Mouse (Mus musculus) stomach, postnatal 0 days (tissue): ENCODE results near the gene Kif1b. TPM values are rescaled to one million over a fixed set of nuclear protein-coding genes. Genes with fewer than 3 reads are reported as not detected.

ENCODE experiments used
- ATAC-seq: fragments of 200-750 bp; cut with Nextera tagmentation; 2 replicates; pipeline ENCODE4 v1.8.0; 2017; ENCODE audit not compliant: low FRiP score, low TSS enrichment
- DNase-seq: peaks from one replicate; pipeline ENCODE4 v3.0.0-alpha.2; 2016; ENCODE audit warnings: low spot score
- H3K27ac ChIP-seq: fragments of 300-500 bp; sonication (generic); replicated peaks from 2 replicates; pipeline ENCODE4 v1.5.1; 2014; ENCODE audit warnings: mild to moderate bottlenecking, control low read depth
- H3K27me3 ChIP-seq: fragments of 300-500 bp; sonication (generic); 2 replicates; pipeline ENCODE4 v1.6.1; 2014; ENCODE audit warnings: low read length; ENCODE audit not compliant: control insufficient read depth, insufficient read depth
- H3K36me3 ChIP-seq: fragments of 300-500 bp; sonication (generic); 2 replicates; pipeline ENCODE4 v1.6.1; 2014; ENCODE audit warnings: low read length, mixed read lengths; ENCODE audit not compliant: control insufficient read depth, insufficient read depth
- H3K4me1 ChIP-seq: fragments of 300-500 bp; sonication (generic); replicated peaks from 2 replicates; pipeline ENCODE4 v1.6.1; 2014; ENCODE audit warnings: antibody characterized with exemption; ENCODE audit not compliant: control insufficient read depth, insufficient read depth
- H3K4me2 ChIP-seq: fragments of 300-500 bp; sonication (generic); replicated peaks from 2 replicates; pipeline ENCODE4 v1.6.1; 2014; ENCODE audit warnings: low read depth, mild to moderate bottlenecking, control low read depth, moderate library complexity
- H3K4me3 ChIP-seq: fragments of 300-500 bp; sonication (generic); 2 replicates; pipeline ENCODE4 v1.5.1; 2014; ENCODE audit warnings: low read depth, low read length, control low read depth
- H3K9ac ChIP-seq: fragments of 300-500 bp; sonication (generic); 2 replicates; pipeline ENCODE4 v1.6.1; 2014; ENCODE audit warnings: mild to moderate bottlenecking, low read length, control low read depth, mixed read lengths
- H3K9me3 ChIP-seq: fragments of 300-500 bp; sonication (generic); 2 replicates; pipeline ENCODE4 v1.6.1; 2016; ENCODE audit warnings: low read length; ENCODE audit not compliant: control insufficient read depth
- CTCF ChIP-seq: IDR thresholded peaks from 2 replicates; pipeline ENCODE4 v1.5.1; 2016; ENCODE audit warnings: antibody characterized with exemption, low read depth, mild to moderate bottlenecking, moderate library complexity
- EP300 ChIP-seq: optimal IDR thresholded peaks from 2 replicates; pipeline ENCODE3; 2016; ENCODE audit warnings: antibody characterized with exemption
- WGBS: fragments of 180-500 bp; shearing (Covaris S2); extraction: QIAGEN DNeasy Blood & Tissue Kit; methylation state at CpG from one replicate; pipeline ENCODE4 v1.1.7; 2014; 5-methylcytosine and 5-hydroxymethylcytosine counted together
- polyA plus RNA-seq: library from polyadenylated mRNA; unstranded; fragments of >200 nt; fragmentation: Nextera tagmentation; extraction: Ambion mirVana; gene quantifications from 2 replicates; pipeline ENCODE4 v1.2.1, GENCODE M21; 2015

Kif1b gene
- polyA plus RNA-seq, 1 experiment from 2014 or later, result 23.9 TPM

- no peak overlapping the region for H3K4me3 ChIP-seq
- TF ChIP-seq CTCF (no peak), EP300 (no peak)
- no peaks in the 10 kb centered on the region for H3K4me1 ChIP-seq
- H3K36me3 ChIP-seq, result peaks cover 7% of the 10 kb centered on the region
- H3K9me3 ChIP-seq, result no peaks in the 10 kb centered on the region
- DNase-seq (no peak), ATAC-seq (peak; percentile 63; the same call in 1 of the 2 replicates)
- H3K4me2 ChIP-seq, result no peak overlapping the region
- WGBS, result 31% methylated on average over 13 of the region's 13 CpGs
- H3K27me3 ChIP-seq, result no peaks in the 10 kb centered on the region
- no peak overlapping the region for H3K9ac ChIP-seq
- peak overlapping the region; percentile 42; the same call in 1 of the 2 replicates for H3K27ac ChIP-seq
These were observed 51.9 kb downstream of the Kif1b start for GRCm38 (mm10) chr4:149255277-149256270.

DNA sequence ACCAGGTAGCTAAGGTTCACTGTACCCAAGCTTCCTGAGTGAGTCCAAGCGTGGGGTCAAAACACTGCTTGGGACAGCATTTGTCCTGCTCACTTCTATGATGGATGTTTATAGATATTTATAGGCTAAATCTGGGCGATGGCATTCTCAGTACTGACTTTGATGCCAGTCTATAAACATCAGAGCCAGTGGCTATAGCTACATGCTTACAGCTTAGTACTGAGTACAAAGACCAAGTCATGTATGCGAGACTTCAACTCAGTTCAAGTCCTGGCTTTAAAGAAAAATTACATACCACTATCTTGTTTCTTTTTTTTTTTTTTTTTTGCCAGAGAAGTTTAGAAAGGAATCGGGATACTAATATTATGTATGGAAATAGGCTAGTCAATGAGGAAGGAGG is 52.7 kb downstream of the Kif1b start:
- no peak for DNase-seq
- Histone ChIP-seq H3K27me3 (no peaks in the 10 kb centered on the region), H3K9me3 (no peaks in the 10 kb centered on the region), H3K4me1 (no peaks in the 10 kb centered on the region), H3K27ac (no peak overlapping the region), H3K9ac (no peak overlapping the region), H3K36me3 (peaks cover 7% of the 10 kb centered on the region), H3K4me3 (no peak overlapping the region), H3K4me2 (no peak overlapping the region)
- no peak for ATAC-seq
- no peak for TF ChIP-seq CTCF
- no peak for TF ChIP-seq EP300
- 68% methylated on average over 4 of the region's 4 CpGs for WGBS

DNA sequence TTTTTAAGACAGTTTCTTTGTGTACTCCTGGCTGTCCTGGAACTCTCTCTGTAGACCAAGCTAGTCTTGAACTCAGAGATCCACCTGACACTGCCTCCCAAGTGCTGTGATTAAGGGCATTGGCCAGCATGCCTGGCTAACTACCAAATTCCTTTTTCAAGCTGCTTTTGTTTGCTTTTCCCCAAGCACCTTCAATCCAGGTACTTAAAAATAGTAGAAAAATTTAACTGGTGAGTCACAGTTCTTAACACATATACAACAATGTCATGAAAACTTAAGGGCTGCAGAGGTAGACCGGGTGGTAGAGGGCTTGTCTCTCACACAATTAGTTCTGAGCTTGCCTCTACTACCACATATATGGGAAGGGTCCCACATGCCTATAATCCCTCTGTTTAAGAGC is 58.2 kb downstream of the Kif1b start:
- 72% methylated on average over 1 of the region's 1 CpGs for WGBS
- no peak overlapping the region for H3K27ac ChIP-seq

DNA sequence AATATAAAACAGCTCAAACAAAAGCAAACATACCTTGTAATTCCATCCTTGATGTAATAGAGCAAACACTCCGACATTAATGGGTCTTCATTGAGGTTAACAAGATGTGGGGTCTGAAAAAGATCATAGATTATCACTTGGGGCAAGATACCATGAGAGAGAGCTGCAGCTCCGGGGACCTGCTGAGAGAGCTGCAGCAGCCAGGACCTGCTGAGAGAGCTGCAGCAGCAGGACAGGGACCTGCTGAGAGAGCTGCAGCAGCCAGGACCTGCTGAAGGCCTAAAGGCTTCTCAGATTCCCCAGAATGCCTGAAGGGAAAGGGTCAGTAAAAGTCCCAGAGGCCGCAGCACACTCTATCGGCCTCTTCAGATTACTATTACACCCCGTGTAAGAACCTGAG is 59.7 kb downstream of the Kif1b start:
- ATAC-seq, result no peak
- WGBS, result 81% methylated on average over 5 of the region's 5 CpGs
- Histone ChIP-seq H3K4me3 (no peak overlapping the region), H3K36me3 (peaks cover 22% of the 10 kb centered on the region), H3K9ac (no peak overlapping the region), H3K4me1 (no peaks in the 10 kb centered on the region), H3K27me3 (no peaks in the 10 kb centered on the region), H3K4me2 (no peak overlapping the region), H3K9me3 (no peaks in the 10 kb centered on the region), H3K27ac (no peak overlapping the region)
- DNase-seq, result no peak
- no peak for TF ChIP-seq CTCF

More for the DNA sequence above, 58.2 kb downstream of the Kif1b start:
- Histone ChIP-seq H3K4me1 (no peaks in the 10 kb centered on the region), H3K4me3 (no peak overlapping the region), H3K9ac (no peak overlapping the region), H3K4me2 (no peak overlapping the region), H3K27me3 (no peaks in the 10 kb centered on the region), H3K36me3 (peaks cover 21% of the 10 kb centered on the region), H3K9me3 (no peaks in the 10 kb centered on the region)
- TF ChIP-seq EP300, result no peak
- TF ChIP-seq CTCF, result no peak
- DNase-seq (no peak), ATAC-seq (no peak)

- H3K9ac ChIP-seq, result no peak overlapping the region
- no peak overlapping the region for H3K27ac ChIP-seq
- H3K9me3 ChIP-seq, result no peaks in the 10 kb centered on the region
- no peak for ATAC-seq
- TF ChIP-seq CTCF, result no peak
- TF ChIP-seq EP300, result no peak
- no peak for DNase-seq
- H3K36me3 ChIP-seq, result peaks cover 22% of the 10 kb centered on the region
- H3K4me1 ChIP-seq, result no peaks in the 10 kb centered on the region
- no peak overlapping the region for H3K4me3 ChIP-seq
- H3K4me2 ChIP-seq, result no peak overlapping the region
- WGBS, result 81% methylated on average over 8 of the region's 8 CpGs
- no peaks in the 10 kb centered on the region for H3K27me3 ChIP-seq
These were observed 60.3 kb downstream of the Kif1b start for GRCm38 (mm10) chr4:149247156-149247633.
